Mouse (Mus musculus): Measurements from ENCODE around the gene Col4a2. TPM values are rescaled to one million over a fixed set of nuclear protein-coding genes. Genes with fewer than 3 reads are reported as not detected.

Col4a2 gene
- polyA plus RNA-seq (2012; rRNA removed): 36.0 and 40.8 TPM in 2 replicates

- Histone ChIP-seq H3K4me3 (ENCODE audit: extremely low read depth, insufficient read depth, insufficient read length) (peak within 1 kb of the TSS; percentile 42), H3K27ac (ENCODE audit: insufficient read depth, low read length) (peak within 1 kb of the TSS; percentile 71), H3K36me3 (ENCODE audit: control insufficient read depth, insufficient read depth, low read length) (no peaks in the 10 kb centered on the region), H3K27me3 (ENCODE audit: control insufficient read depth, insufficient read depth, low read length) (peaks cover 3% of the 10 kb centered on the region), H3K4me1 (ENCODE audit: control insufficient read depth, insufficient read depth, insufficient read length) (no peaks in the 10 kb centered on the region)
- WGBS: 1% methylated on average over 65 of the region's 87 CpGs
- TF ChIP-seq CTCF (IDR thresholded peaks at IDR 0.05; ENCODE audit: extremely low read depth, insufficient read depth, insufficient read length, insufficient replicate concordance): no peak
- peak in 1 of 2 experiments; percentile 8 for DNase-seq (ENCODE audit: low read depth in 1 of 2, low spot score in 2 of 2)
These were observed at the start of gene Col4a2, which contains the start of gene Col4a1 for GRCm38 (mm10) chr8:11312349-11313175. TSS of gene Col4a2 (plus strand) at chr8:11312805. TSS of gene Col4a1 (minus strand) at chr8:11312826.

DNA sequence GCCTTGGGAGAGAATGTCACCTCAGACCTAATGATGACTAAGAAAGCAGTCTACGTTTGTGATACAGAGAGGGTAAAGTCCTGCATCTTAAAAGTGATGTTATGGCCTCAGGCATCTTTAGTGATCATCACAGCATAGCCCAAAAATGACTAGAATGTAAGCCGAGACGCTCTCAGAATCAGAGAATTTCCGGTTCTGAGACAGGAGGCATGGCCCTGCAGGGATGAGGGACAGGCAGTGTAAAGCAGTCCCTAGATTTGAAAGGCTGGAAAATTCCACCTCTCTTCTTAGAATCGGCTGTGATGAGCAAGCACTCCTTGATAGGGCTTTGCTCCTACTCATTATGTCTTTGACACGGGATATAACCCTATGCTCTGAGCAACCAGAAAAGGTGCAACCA, 48.8 kb upstream of the Col4a2 start:
- TF ChIP-seq CTCF (IDR thresholded peaks at IDR 0.05; ENCODE audit: extremely low read depth, insufficient read depth, insufficient read length, insufficient replicate concordance) (no peak), POLR2A (IDR thresholded peaks at IDR 0.05; ENCODE audit: low read depth, low read length) (no peak)
- no peak for DNase-seq (ENCODE audit: low read depth in 1 of 2, low spot score in 2 of 2)
- no peaks in the 10 kb centered on the region for H3K27me3 ChIP-seq (ENCODE audit: control insufficient read depth, insufficient read depth, low read length)

DNA sequence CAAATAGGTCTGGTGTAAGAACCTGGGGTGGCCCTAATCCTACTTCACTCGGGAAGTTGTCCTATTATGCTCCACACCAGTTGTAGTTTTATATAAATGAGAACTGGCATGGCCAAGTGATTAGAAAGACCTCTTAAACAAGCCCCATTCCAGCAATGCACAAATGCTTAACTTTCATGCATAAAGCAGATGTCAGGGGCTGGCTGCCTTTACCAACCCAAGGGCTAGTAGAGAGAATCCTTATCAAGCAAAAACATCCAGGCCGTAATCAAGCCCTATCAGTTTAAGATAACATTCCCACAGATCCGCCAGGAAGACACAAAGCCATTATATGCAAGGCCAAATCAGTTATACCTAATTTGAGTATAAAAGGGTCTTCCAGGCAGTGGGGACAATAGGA, 46.6 kb upstream of the Col4a2 start:
- WGBS: 85% methylated on average over 3 of the region's 3 CpGs
- no peak for DNase-seq (ENCODE audit: low read depth in 1 of 2, low spot score in 2 of 2)
- H3K36me3 ChIP-seq (ENCODE audit: control insufficient read depth, insufficient read depth, low read length): no peaks in the 10 kb centered on the region
- H3K4me1 ChIP-seq (ENCODE audit: control insufficient read depth, insufficient read depth, insufficient read length): no peaks in the 10 kb centered on the region
- TF ChIP-seq POLR2A (IDR thresholded peaks at IDR 0.05; ENCODE audit: low read depth, low read length) (no peak), CTCF (IDR thresholded peaks at IDR 0.05; ENCODE audit: extremely low read depth, insufficient read depth, insufficient read length, insufficient replicate concordance) (no peak)
- no peak overlapping the region for H3K4me3 ChIP-seq (ENCODE audit: extremely low read depth, insufficient read depth, insufficient read length)
- no peak overlapping the region for H3K27ac ChIP-seq (ENCODE audit: insufficient read depth, low read length)
- no peaks in the 10 kb centered on the region for H3K27me3 ChIP-seq (ENCODE audit: control insufficient read depth, insufficient read depth, low read length)

More for the DNA sequence above, 48.8 kb upstream of the Col4a2 start:
- Histone ChIP-seq H3K27ac (ENCODE audit: insufficient read depth, low read length) (no peak overlapping the region), H3K4me3 (ENCODE audit: extremely low read depth, insufficient read depth, insufficient read length) (no peak overlapping the region), H3K36me3 (ENCODE audit: control insufficient read depth, insufficient read depth, low read length) (no peaks in the 10 kb centered on the region), H3K4me1 (ENCODE audit: control insufficient read depth, insufficient read depth, insufficient read length) (no peaks in the 10 kb centered on the region)
- 90% methylated on average over 6 of the region's 6 CpGs for WGBS

- 88% methylated on average over 2 of the region's 2 CpGs for WGBS
- Histone ChIP-seq H3K27me3 (ENCODE audit: control insufficient read depth, insufficient read depth, low read length) (no peaks in the 10 kb centered on the region), H3K36me3 (ENCODE audit: control insufficient read depth, insufficient read depth, low read length) (no peaks in the 10 kb centered on the region), H3K27ac (ENCODE audit: insufficient read depth, low read length) (no peak overlapping the region), H3K4me1 (ENCODE audit: control insufficient read depth, insufficient read depth, insufficient read length) (no peaks in the 10 kb centered on the region), H3K4me3 (ENCODE audit: extremely low read depth, insufficient read depth, insufficient read length) (no peak overlapping the region)
- no peak for DNase-seq (ENCODE audit: low read depth in 1 of 2, low spot score in 2 of 2)
- no peak for TF ChIP-seq CTCF (IDR thresholded peaks at IDR 0.05; ENCODE audit: extremely low read depth, insufficient read depth, insufficient read length, insufficient replicate concordance)
- TF ChIP-seq POLR2A (IDR thresholded peaks at IDR 0.05; ENCODE audit: low read depth, low read length): no peak
These were observed 46.1 kb upstream of the Col4a2 start for GRCm38 (mm10) chr8:11266471-11266870.

DNA sequence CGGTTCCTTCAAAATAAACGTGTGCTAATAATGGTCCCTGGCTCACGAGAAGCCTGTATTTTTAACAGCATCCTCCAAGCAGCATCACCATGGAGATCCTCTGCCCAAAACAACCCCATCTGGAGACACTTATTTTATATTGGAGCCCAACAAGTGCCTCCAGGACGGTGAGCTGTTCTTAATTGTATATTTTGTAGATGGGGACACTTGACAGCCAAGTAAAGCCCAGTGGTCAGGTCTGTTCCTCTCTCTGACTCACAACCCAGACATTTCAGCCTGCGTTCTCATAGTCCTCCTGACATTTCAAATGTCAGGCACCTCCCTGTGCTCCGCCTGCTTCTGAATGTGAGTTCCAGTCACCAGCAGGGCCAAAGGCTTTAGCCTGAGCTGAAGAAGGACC, 43.9 kb upstream of the Col4a2 start:
- TF ChIP-seq POLR2A (IDR thresholded peaks at IDR 0.05; ENCODE audit: low read depth, low read length) (no peak), CTCF (IDR thresholded peaks at IDR 0.05; ENCODE audit: extremely low read depth, insufficient read depth, insufficient read length, insufficient replicate concordance) (no peak)
- H3K27me3 ChIP-seq (ENCODE audit: control insufficient read depth, insufficient read depth, low read length): no peaks in the 10 kb centered on the region
- H3K4me1 ChIP-seq (ENCODE audit: control insufficient read depth, insufficient read depth, insufficient read length): no peaks in the 10 kb centered on the region
- WGBS: 88% methylated on average over 6 of the region's 6 CpGs
- no peaks in the 10 kb centered on the region for H3K36me3 ChIP-seq (ENCODE audit: control insufficient read depth, insufficient read depth, low read length)
- H3K4me3 ChIP-seq (ENCODE audit: extremely low read depth, insufficient read depth, insufficient read length): no peak overlapping the region
- H3K27ac ChIP-seq (ENCODE audit: insufficient read depth, low read length): no peak overlapping the region
- no peak for DNase-seq (ENCODE audit: low read depth in 1 of 2, low spot score in 2 of 2)

DNA sequence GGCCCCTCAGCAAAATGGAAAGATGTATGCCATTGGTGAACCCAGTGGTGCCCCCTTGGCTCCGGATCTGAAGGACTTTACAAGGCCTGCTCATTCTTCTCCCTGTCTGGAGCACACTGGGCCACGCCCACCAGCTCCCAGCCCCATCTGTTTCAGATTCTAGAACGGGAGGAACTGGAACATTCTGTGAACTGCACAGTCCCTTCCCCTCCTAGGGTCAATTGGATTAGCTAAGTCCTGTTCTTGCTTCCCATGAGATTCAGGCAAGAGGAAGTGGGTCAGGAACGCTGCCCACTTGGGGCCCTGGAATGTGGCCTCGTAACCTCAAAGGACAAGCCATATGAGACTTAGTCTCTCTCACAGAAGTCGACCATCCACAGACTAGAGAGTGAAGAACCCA, 41.8 kb upstream of the Col4a2 start:
- Histone ChIP-seq H3K27me3 (ENCODE audit: control insufficient read depth, insufficient read depth, low read length) (no peaks in the 10 kb centered on the region), H3K4me1 (ENCODE audit: control insufficient read depth, insufficient read depth, insufficient read length) (no peaks in the 10 kb centered on the region), H3K27ac (ENCODE audit: insufficient read depth, low read length) (no peak overlapping the region), H3K4me3 (ENCODE audit: extremely low read depth, insufficient read depth, insufficient read length) (no peak overlapping the region), H3K36me3 (ENCODE audit: control insufficient read depth, insufficient read depth, low read length) (no peaks in the 10 kb centered on the region)
- DNase-seq (ENCODE audit: low read depth in 1 of 2, low spot score in 2 of 2): no peak
- WGBS: 60% methylated on average over 6 of the region's 6 CpGs
- TF ChIP-seq POLR2A (IDR thresholded peaks at IDR 0.05; ENCODE audit: low read depth, low read length): no peak

- WGBS: 83% methylated on average over 6 of the region's 6 CpGs
- H3K27me3 ChIP-seq (ENCODE audit: control insufficient read depth, insufficient read depth, low read length): no peaks in the 10 kb centered on the region
These were observed 40.4 kb upstream of the Col4a2 start for GRCm38 (mm10) chr8:11272205-11272604.

More at GRCm38 (mm10) chr8:11272205-11272604, 40.4 kb upstream of the Col4a2 start:
- H3K4me1 ChIP-seq (ENCODE audit: control insufficient read depth, insufficient read depth, insufficient read length): no peaks in the 10 kb centered on the region
- no peak for TF ChIP-seq POLR2A (IDR thresholded peaks at IDR 0.05; ENCODE audit: low read depth, low read length)
- no peak for TF ChIP-seq CTCF (IDR thresholded peaks at IDR 0.05; ENCODE audit: extremely low read depth, insufficient read depth, insufficient read length, insufficient replicate concordance)
- H3K36me3 ChIP-seq (ENCODE audit: control insufficient read depth, insufficient read depth, low read length): no peaks in the 10 kb centered on the region
- DNase-seq (ENCODE audit: low read depth in 1 of 2, low spot score in 2 of 2): no peak
- H3K27ac ChIP-seq (ENCODE audit: insufficient read depth, low read length): no peak overlapping the region
- H3K4me3 ChIP-seq (ENCODE audit: extremely low read depth, insufficient read depth, insufficient read length): no peak overlapping the region
